Mouse (Mus musculus) stomach, postnatal 0 days (tissue): Measurements from ENCODE around the gene Deup1. TPM values are rescaled to one million over a fixed set of nuclear protein-coding genes. Genes with fewer than 3 reads are reported as not detected.
A peak's percentile ranks its signal among the peaks of the same experiment; 100 is the strongest.

ENCODE experiments used
- ATAC-seq: fragments of 200-750 bp; cut with Nextera tagmentation; 2 replicates; pipeline ENCODE4 v1.8.0; 2017; ENCODE audit not compliant: low FRiP score, low TSS enrichment
- DNase-seq: peaks from one replicate; pipeline ENCODE4 v3.0.0-alpha.2; 2016; ENCODE audit warnings: low spot score
- H3K27ac ChIP-seq: fragments of 300-500 bp; sonication (generic); replicated peaks from 2 replicates; pipeline ENCODE4 v1.5.1; 2014; ENCODE audit warnings: mild to moderate bottlenecking, control low read depth
- H3K27me3 ChIP-seq: fragments of 300-500 bp; sonication (generic); 2 replicates; pipeline ENCODE4 v1.6.1; 2014; ENCODE audit warnings: low read length; ENCODE audit not compliant: control insufficient read depth, insufficient read depth
- H3K36me3 ChIP-seq: fragments of 300-500 bp; sonication (generic); 2 replicates; pipeline ENCODE4 v1.6.1; 2014; ENCODE audit warnings: low read length, mixed read lengths; ENCODE audit not compliant: control insufficient read depth, insufficient read depth
- H3K4me1 ChIP-seq: fragments of 300-500 bp; sonication (generic); replicated peaks from 2 replicates; pipeline ENCODE4 v1.6.1; 2014; ENCODE audit warnings: antibody characterized with exemption; ENCODE audit not compliant: control insufficient read depth, insufficient read depth
- H3K4me2 ChIP-seq: fragments of 300-500 bp; sonication (generic); replicated peaks from 2 replicates; pipeline ENCODE4 v1.6.1; 2014; ENCODE audit warnings: low read depth, mild to moderate bottlenecking, control low read depth, moderate library complexity
- H3K4me3 ChIP-seq: fragments of 300-500 bp; sonication (generic); 2 replicates; pipeline ENCODE4 v1.5.1; 2014; ENCODE audit warnings: low read depth, low read length, control low read depth
- H3K9ac ChIP-seq: fragments of 300-500 bp; sonication (generic); 2 replicates; pipeline ENCODE4 v1.6.1; 2014; ENCODE audit warnings: mild to moderate bottlenecking, low read length, control low read depth, mixed read lengths
- H3K9me3 ChIP-seq: fragments of 300-500 bp; sonication (generic); 2 replicates; pipeline ENCODE4 v1.6.1; 2016; ENCODE audit warnings: low read length; ENCODE audit not compliant: control insufficient read depth
- CTCF ChIP-seq: IDR thresholded peaks from 2 replicates; pipeline ENCODE4 v1.5.1; 2016; ENCODE audit warnings: antibody characterized with exemption, low read depth, mild to moderate bottlenecking, moderate library complexity
- EP300 ChIP-seq: optimal IDR thresholded peaks from 2 replicates; pipeline ENCODE3; 2016; ENCODE audit warnings: antibody characterized with exemption
- WGBS: fragments of 180-500 bp; shearing (Covaris S2); extraction: QIAGEN DNeasy Blood & Tissue Kit; methylation state at CpG from one replicate; pipeline ENCODE4 v1.1.7; 2014; 5-methylcytosine and 5-hydroxymethylcytosine counted together
- polyA plus RNA-seq: library from polyadenylated mRNA; unstranded; fragments of >200 nt; fragmentation: Nextera tagmentation; extraction: Ambion mirVana; gene quantifications from 2 replicates; pipeline ENCODE4 v1.2.1, GENCODE M21; 2015

Gene Deup1
- polyA plus RNA-seq, 1 experiment from 2014 or later = 0.11 TPM

DNA sequence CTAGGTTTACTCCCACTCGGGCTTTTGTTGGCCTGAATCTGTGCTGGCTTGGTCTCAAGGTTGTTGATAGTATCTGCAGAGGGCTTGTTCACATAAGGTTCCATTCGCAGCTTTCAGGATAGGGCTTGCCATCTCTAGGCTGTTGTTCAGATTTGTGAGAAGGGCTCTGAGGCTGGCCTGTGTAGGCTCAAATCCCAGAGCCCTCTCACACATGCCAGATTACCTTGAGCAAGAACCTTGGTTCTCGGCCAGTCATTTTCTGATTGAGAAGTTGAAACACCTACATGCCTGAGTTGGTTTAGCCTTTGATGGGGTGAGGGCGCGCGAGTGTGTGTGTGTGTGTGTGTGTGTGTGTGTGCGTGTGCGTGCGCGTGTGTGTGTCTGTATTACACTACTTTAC, 105.4 kb downstream of the Deup1 start:
- Histone ChIP-seq H3K36me3 (no peaks in the 10 kb centered on the region), H3K9me3 (no peaks in the 10 kb centered on the region), H3K27ac (no peak overlapping the region), H3K27me3 (no peaks in the 10 kb centered on the region), H3K4me1 (no peaks in the 10 kb centered on the region), H3K9ac (no peak overlapping the region), H3K4me2 (no peak overlapping the region), H3K4me3 (no peak overlapping the region)
- DNase-seq = no peak
- no peak for TF ChIP-seq EP300
- no peak for TF ChIP-seq CTCF
- ATAC-seq = no peak
- 85% methylated on average over 10 of the region's 10 CpGs for WGBS

DNA sequence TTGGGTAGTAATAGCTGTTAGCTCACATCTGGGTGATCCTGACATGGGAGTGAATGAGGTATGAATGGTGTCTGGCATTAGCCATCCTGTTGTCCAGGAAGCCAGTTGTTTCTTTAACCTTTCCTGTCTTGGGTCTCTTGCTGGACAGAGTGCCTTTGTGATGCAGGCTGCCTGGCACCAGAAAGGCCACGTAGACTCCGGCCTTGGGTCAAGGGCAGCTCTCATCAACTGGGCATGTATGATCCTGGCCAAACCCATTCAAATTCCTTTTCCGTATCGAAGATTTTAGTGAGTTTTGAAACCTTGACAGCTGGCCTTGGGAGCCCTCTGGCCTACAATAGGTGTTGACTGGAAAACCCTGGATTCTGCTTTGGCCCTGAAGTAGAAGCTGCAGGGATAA, 109.8 kb downstream of the Deup1 start:
- 90% methylated on average over 4 of the region's 4 CpGs for WGBS
- no peak overlapping the region for H3K27ac ChIP-seq
- H3K9me3 ChIP-seq = no peaks in the 10 kb centered on the region
- no peaks in the 10 kb centered on the region for H3K27me3 ChIP-seq
- no peak overlapping the region for H3K4me3 ChIP-seq
- H3K36me3 ChIP-seq = no peaks in the 10 kb centered on the region
- TF ChIP-seq EP300 (no peak), CTCF (no peak)
- DNase-seq (no peak), ATAC-seq (no peak)
- H3K4me1 ChIP-seq = no peaks in the 10 kb centered on the region
- no peak overlapping the region for H3K4me2 ChIP-seq
- H3K9ac ChIP-seq = no peak overlapping the region

DNA sequence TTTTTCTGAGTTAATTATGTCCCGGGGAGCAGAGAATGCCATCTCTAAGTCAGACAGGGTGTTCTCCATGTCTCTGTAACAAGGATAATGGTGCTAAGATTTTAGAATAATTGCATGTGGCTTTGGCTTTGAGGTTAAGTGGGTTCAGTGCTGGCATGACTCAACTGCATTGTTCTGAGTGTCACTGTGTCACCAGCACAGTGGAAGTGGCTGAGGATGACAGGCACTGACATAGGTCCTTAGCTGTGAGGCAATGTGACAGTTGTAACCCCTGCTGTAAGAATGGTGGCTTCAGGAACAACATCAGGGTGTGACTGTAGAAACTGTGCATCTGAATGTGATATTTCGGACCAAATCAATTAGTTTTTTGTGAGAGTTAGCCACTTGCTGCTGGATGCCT, 111.7 kb downstream of the Deup1 start:
- Histone ChIP-seq H3K27ac (no peak overlapping the region), H3K4me3 (no peak overlapping the region), H3K36me3 (no peaks in the 10 kb centered on the region), H3K4me1 (no peaks in the 10 kb centered on the region), H3K9ac (no peak overlapping the region), H3K4me2 (no peak overlapping the region), H3K9me3 (no peaks in the 10 kb centered on the region), H3K27me3 (no peaks in the 10 kb centered on the region)
- WGBS = 67% methylated on average over 2 of the region's 2 CpGs
- ATAC-seq = no peak
- no peak for TF ChIP-seq CTCF
- TF ChIP-seq EP300 = no peak
- DNase-seq = no peak

DNA sequence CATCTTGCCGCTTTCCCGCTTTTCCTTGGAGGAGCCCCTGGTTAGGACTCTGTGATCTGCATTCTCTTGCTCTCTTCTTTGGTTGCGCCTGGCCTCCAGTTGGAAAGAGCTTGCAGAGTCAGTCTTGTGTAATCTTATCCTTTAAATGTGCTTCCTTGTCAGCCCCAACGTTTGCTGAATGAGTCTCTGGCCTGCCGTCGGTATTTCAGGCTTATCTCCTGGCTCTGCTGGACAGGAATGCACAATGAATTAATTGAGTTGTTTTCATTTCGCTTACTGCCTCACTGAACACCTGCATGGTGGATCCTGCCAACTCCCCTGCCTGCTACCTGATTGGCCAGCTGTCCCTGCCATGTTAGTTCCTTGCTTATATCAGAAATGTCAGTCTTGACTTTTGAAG, 114.8 kb downstream of the Deup1 start:
- 43% methylated on average over 7 of the region's 7 CpGs for WGBS
- Histone ChIP-seq H3K4me2 (no peak overlapping the region), H3K4me1 (no peaks in the 10 kb centered on the region), H3K9me3 (no peaks in the 10 kb centered on the region), H3K27me3 (no peaks in the 10 kb centered on the region), H3K4me3 (no peak overlapping the region), H3K36me3 (no peaks in the 10 kb centered on the region), H3K9ac (no peak overlapping the region), H3K27ac (no peak overlapping the region)
- TF ChIP-seq EP300 (no peak), CTCF (no peak)
- peak; percentile 84 for ATAC-seq
- DNase-seq = peak; percentile 66

DNA sequence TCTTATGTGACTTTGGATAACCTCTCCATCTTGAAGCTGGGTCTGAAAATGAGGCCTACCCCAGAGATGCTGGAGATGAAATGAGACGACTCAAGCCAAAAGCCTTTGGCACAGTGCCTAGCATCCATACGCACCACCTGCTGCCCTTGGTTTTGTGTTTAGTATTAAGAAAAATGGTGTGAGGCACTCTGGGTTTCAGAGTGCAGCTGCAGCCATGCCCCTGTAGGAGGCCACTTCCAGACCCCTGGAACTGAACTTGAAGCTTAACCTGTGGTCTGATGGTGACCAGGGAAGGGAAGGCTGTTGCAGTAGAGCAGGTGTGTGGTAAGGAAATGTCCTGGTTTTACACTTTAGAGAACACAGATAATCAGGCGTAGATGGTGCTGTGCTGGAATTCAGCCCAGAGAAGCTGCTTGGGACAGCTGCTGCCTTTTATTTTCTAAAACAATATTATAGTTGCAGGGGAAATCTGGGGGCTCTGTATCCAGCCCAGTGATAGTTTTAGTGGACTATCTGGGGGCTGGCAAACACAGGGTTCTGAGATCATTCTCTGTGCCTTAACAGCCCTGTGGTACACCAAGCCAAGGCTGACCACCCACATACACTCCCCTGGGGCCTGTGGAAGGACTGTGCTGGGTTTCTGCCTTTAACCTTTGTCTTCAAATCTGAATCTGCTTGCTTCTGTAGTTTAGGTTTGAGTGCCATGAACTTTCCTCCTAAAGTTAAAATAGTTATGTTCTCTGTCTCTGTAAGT, 117.0 kb downstream of the Deup1 start:
- Histone ChIP-seq H3K4me2 (no peak overlapping the region), H3K36me3 (no peaks in the 10 kb centered on the region), H3K9ac (no peak overlapping the region), H3K27me3 (no peaks in the 10 kb centered on the region), H3K9me3 (no peaks in the 10 kb centered on the region), H3K4me1 (no peaks in the 10 kb centered on the region), H3K27ac (no peak overlapping the region), H3K4me3 (no peak overlapping the region)
- no peak for DNase-seq
- no peak for ATAC-seq
- TF ChIP-seq CTCF (no peak), EP300 (no peak)
- 43% methylated on average over 3 of the region's 3 CpGs for WGBS

Other genes with a start within 250 kb of the Deup1 start
- 1.4 and 1.9 TPM in 2 replicates for gene Smco4, start 134.5 kb downstream of the Deup1 start, polyA plus RNA-seq
- gene Slc36a4, start 81.8 kb upstream of the Deup1 start, polyA plus RNA-seq = 5.5 and 6.3 TPM in 2 replicates
- not detected in 2 replicates for gene Mtnr1b, start 246.6 kb upstream of the Deup1 start, polyA plus RNA-seq